Mouse (Mus musculus): ENCODE results near the gene Olfr1209.

Gene Olfr1209

GRCm38 (mm10) chr2:88915057-88915456, at the start of gene Olfr1209:
TSS of gene Olfr1209 (minus strand) at chr2:88915157.
- DNase-seq (ENCODE audit: low spot score in 2 of 2): no peak

- no peak for DNase-seq (ENCODE audit: low spot score in 2 of 2)
Measured at GRCm38 (mm10) chr2:88953669-88954068, 38.7 kb upstream of the Olfr1209 start, which contains the start of gene Olfr1212. TSS of gene Olfr1212 (plus strand) at chr2:88953969.

GRCm38 (mm10) chr2:88938011-88938410, 23.1 kb upstream of the Olfr1209 start, which contains the start of gene Olfr1211:
TSS of gene Olfr1211 (minus strand) at chr2:88938111.
- DNase-seq (ENCODE audit: low spot score in 2 of 2): no peak

- no peak for DNase-seq (ENCODE audit: low spot score in 2 of 2)
Measured at GRCm38 (mm10) chr2:88902211-88902610, 12.7 kb downstream of the Olfr1209 start, which contains the start of gene Olfr1208. TSS of gene Olfr1208 (minus strand) at chr2:88902311.

GRCm38 (mm10) chr2:88862931-88863330, 52.0 kb downstream of the Olfr1209 start, which contains the start of gene Olfr1206:
TSS of gene Olfr1206 (plus strand) at chr2:88863231.
- DNase-seq (ENCODE audit: low spot score in 2 of 2): no peak
